In genomic region chr5:111442151-111442871, GRCm38 (mm10) we compare ENCODE assay signal across 21 mouse cellular contexts. TPM values are rescaled to one million over a fixed set of nuclear protein-coding genes. Genes with fewer than 3 reads are reported as not detected.
DNase-seq lines count a peak whose midpoint lies in the region; ATAC-seq and TF ChIP-seq lines count a peak whose summit lies in the region.
"Had no signal": no experiment of that assay in that cellular context is flagged by ENCODE, and none has a peak within 500 bp of the region (broad histone marks: within the 10 kb centered on the region; RNA-seq: fewer than 3 reads in every experiment).

No protein-coding gene starts in this region.

- H3K9ac ChIP-seq in lung, embryonic 14.5 days: no peak overlapping the region
- H3K9ac ChIP-seq: heart, embryonic 15.5 days; liver, embryonic 13.5 days had no signal

- no peak for TF ChIP-seq CTCF in lung, embryonic 14.5 days (IDR thresholded peaks at IDR 0.05; ENCODE audit: low read depth)
- TF ChIP-seq CTCF in cerebellum, adult 2 months (IDR thresholded peaks at IDR 0.05; ENCODE audit: borderline replicate concordance, insufficient read depth, low read depth, low read length): no peak

- TF ChIP-seq POLR2A in cerebellum, adult 2 months (IDR thresholded peaks at IDR 0.05; ENCODE audit: borderline replicate concordance, insufficient read depth, low read length): no peak

- 74% methylated on average over 11 of the region's 11 CpGs for WGBS in heart, embryonic 10.5 days
- WGBS in lung, embryonic 14.5 days: 74% methylated on average over 11 of the region's 11 CpGs
- 68% methylated on average over 11 of the region's 11 CpGs for WGBS in cerebellum, adult 2 months

- H3K4me1 ChIP-seq in heart, embryonic 10.5 days: peaks cover 31% of the 10 kb centered on the region
- no peaks in the 10 kb centered on the region for H3K4me1 ChIP-seq in lung, embryonic 14.5 days (ENCODE audit: insufficient read depth)
- no peaks in the 10 kb centered on the region for H3K4me1 ChIP-seq in cerebellum, adult 2 months (ENCODE audit: control insufficient read depth, insufficient read depth, low read length)

- peaks cover 8% of the 10 kb centered on the region for H3K36me3 ChIP-seq in heart, embryonic 10.5 days
- peaks cover 5% of the 10 kb centered on the region; the same call in 1 of the 2 replicates for H3K36me3 ChIP-seq in lung, embryonic 14.5 days (ENCODE audit: insufficient read depth)
- H3K36me3 ChIP-seq: heart, embryonic 15.5 days; liver, embryonic 13.5 days had no signal

- no peak for DNase-seq in heart, embryonic 10.5 days (ENCODE audit: low spot score)
- no peak for DNase-seq in heart, adult 18-20 months
- no peak for DNase-seq in lung, embryonic 14.5 days
- no peak for DNase-seq in lung, postnatal 36 days
- DNase-seq in adipocyte (ENCODE audit: low spot score): peak; percentile 8
- DNase-seq in retina, embryonic 14.5 days (ENCODE audit: low spot score): peak; percentile 39
- no peak for DNase-seq in layer of hippocampus, postnatal 36 days
- DNase-seq in cerebellum, adult 2 months: no peak
- DNase-seq: adrenal gland, adult 8-10 months; B cell, adult 2 months; cerebellum, adult 9-11 months; heart, adult 11 months; heart, postnatal 4 days; kidney, postnatal 4 days; layer of hippocampus, adult 9-11 months; liver, embryonic 13.5 days; lung, postnatal 14 days; thymus, postnatal 25 days had no signal

- ATAC-seq in lung, embryonic 14.5 days (ENCODE audit: insufficient read depth): no peak

- no peak overlapping the region for H3K4me3 ChIP-seq in heart, embryonic 10.5 days
- H3K4me3 ChIP-seq in lung, embryonic 14.5 days (ENCODE audit: low read depth, low read length): no peak overlapping the region
- H3K4me3 ChIP-seq in cerebellum, adult 2 months (replicated peaks; ENCODE audit: insufficient read depth, low read depth, low read length): no peak overlapping the region
- H3K4me3 ChIP-seq: heart, embryonic 15.5 days; liver, embryonic 13.5 days; megakaryocyte, embryonic 14.5 days; myocyte had no signal

- H3K4me2 ChIP-seq in lung, embryonic 14.5 days: no peak overlapping the region
- H3K4me2 ChIP-seq: heart, embryonic 15.5 days; liver, embryonic 13.5 days had no signal

- no peaks in the 10 kb centered on the region for H3K27me3 ChIP-seq in heart, embryonic 10.5 days (ENCODE audit: insufficient read depth, poor library complexity, severe bottlenecking)
- H3K27me3 ChIP-seq in lung, embryonic 14.5 days (ENCODE audit: insufficient read depth, low read length): no peaks in the 10 kb centered on the region
- H3K27me3 ChIP-seq in cerebellum, adult 2 months (ENCODE audit: control insufficient read depth, insufficient read depth, low read length): no peaks in the 10 kb centered on the region
- H3K27me3 ChIP-seq: heart, embryonic 15.5 days had no signal

- no peaks in the 10 kb centered on the region for H3K9me3 ChIP-seq in heart, embryonic 10.5 days
- no peaks in the 10 kb centered on the region for H3K9me3 ChIP-seq in lung, embryonic 14.5 days (ENCODE audit: low read depth, low read length)
- H3K9me3 ChIP-seq: heart, embryonic 15.5 days; liver, embryonic 13.5 days had no signal

- H3K27ac ChIP-seq in heart, embryonic 10.5 days: 0 out of 2 replicates have a peak overlapping the region, but pooled peaks have one; percentile 9
- peak overlapping the region; percentile 18; the same call in 1 of the 2 replicates for H3K27ac ChIP-seq in lung, embryonic 14.5 days (ENCODE audit: low read depth)
- no peak overlapping the region for H3K27ac ChIP-seq in cerebellum, adult 2 months (ENCODE audit: insufficient read depth, low read length)
- H3K27ac ChIP-seq: heart, embryonic 15.5 days; liver, embryonic 13.5 days had no signal

RNA-seq across cellular contexts. Expression of gene Mn1, which starts 25.1 kb away (rescaled TPM):
- polyA plus RNA-seq in heart, embryonic 10.5 days (2016; fragmentation: Nextera tagmentation; extraction: Ambion mirVana): 6.4 and 7.7 TPM in 2 replicates
- total RNA-seq in heart, adult 18-20 months (2021): 10 to 100 TPM; 16.0 to 16.6 TPM
- 8.9 and 9.7 TPM in 2 replicates for polyA plus RNA-seq in lung, embryonic 14.5 days (2014; fragmentation: Nextera tagmentation; extraction: Ambion mirVana)
- total RNA-seq in layer of hippocampus, postnatal 36 days (2021): 10 to 100 TPM; 34.2 to 38.1 TPM
- 2.4 and 3.3 TPM in 2 replicates for polyA plus RNA-seq in cerebellum, adult 2 months (2012; rRNA removed)

Comparison
In these comparisons a context has a peak if more than half of its experiments do, and no peak if none do; other contexts are left out.
1. DNase-seq: peak in adipocyte (single experiment) and retina, embryonic 14.5 days (single experiment); none in heart, embryonic 10.5 days (single experiment), heart, adult 18-20 months (0 of 2), lung, embryonic 14.5 days (single experiment), lung, postnatal 36 days (single experiment), layer of hippocampus, postnatal 36 days (0 of 2) and cerebellum, adult 2 months (0 of 2).